Mouse (Mus musculus) hindbrain, embryonic 10.5 days (tissue): ENCODE measurements at regions not wholly inside any gene's neighbourhood (a gene's known extent, or its start where the extent isn't known, plus 50 kb on each side); places are given as distances from the start of the nearest gene placed in this dataset.

Experiments
- DNase-seq: peaks from one replicate; pipeline ENCODE4 v3.0.0-alpha.2; 2017; ENCODE audit warnings: low spot score
- H3K27ac ChIP-seq: fragments of 300-500 bp; sonication (generic); 2 replicates; pipeline ENCODE4 v1.5.1; 2016; ENCODE audit warnings: mild to moderate bottlenecking, moderate library complexity
- H3K27me3 ChIP-seq: fragments of 300-500 bp; sonication (generic); 2 replicates; pipeline ENCODE4 v1.6.1; 2016; ENCODE audit warnings: mild to moderate bottlenecking; ENCODE audit not compliant: poor library complexity, insufficient read depth, severe bottlenecking
- H3K36me3 ChIP-seq: fragments of 300-500 bp; sonication (generic); 2 replicates; pipeline ENCODE4 v1.6.1; 2016; ENCODE audit warnings: mild to moderate bottlenecking, moderate library complexity
- H3K4me1 ChIP-seq: fragments of 300-500 bp; sonication (generic); replicated peaks from 2 replicates; pipeline ENCODE4 v1.6.1; 2016; ENCODE audit warnings: mild to moderate bottlenecking
- H3K4me3 ChIP-seq: fragments of 300-500 bp; sonication (generic); 2 replicates; pipeline ENCODE4 v1.5.1; 2016; ENCODE audit warnings: mild to moderate bottlenecking, moderate library complexity
- H3K9me3 ChIP-seq: fragments of 300-500 bp; sonication (generic); 2 replicates; pipeline ENCODE4 v1.6.1; 2016; ENCODE audit warnings: mild to moderate bottlenecking, moderate library complexity
- WGBS: fragments of 180-500 bp; shearing (Covaris S2); methylation state at CpG from one replicate; pipeline ENCODE4 v1.1.7; 2016; 5-methylcytosine and 5-hydroxymethylcytosine counted together

DNA sequence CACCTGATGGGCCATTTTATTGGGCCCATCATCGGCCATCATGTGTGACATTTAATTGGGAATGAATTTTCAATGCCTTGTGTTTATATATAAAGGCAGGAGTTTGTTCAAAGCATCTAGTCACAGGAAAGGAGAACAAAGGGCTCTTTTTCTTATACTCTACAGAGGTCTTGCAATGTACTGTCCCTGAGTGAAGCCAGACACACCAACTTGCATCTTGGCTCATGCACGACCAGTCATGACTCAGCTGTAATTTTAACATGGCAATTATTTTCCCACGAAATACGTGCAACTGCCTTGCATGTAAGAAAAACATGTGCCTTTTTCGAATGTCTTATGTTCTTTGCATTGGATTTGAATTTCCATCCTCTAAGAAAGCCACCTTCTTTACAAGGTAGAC is 205.6 kb upstream of the Pcsk2 start:
- WGBS: 81% methylated on average over 5 of the region's 5 CpGs
- Histone ChIP-seq H3K9me3 (no peaks in the 10 kb centered on the region), H3K4me3 (no peak overlapping the region), H3K36me3 (no peaks in the 10 kb centered on the region), H3K27ac (no peak overlapping the region), H3K27me3 (no peaks in the 10 kb centered on the region), H3K4me1 (no peaks in the 10 kb centered on the region)
- DNase-seq: no peak

GRCm38 (mm10) chr2:143364193-143364592 is 181.8 kb upstream of the Pcsk2 start:
- Histone ChIP-seq H3K4me1 (no peaks in the 10 kb centered on the region), H3K27me3 (no peaks in the 10 kb centered on the region), H3K36me3 (no peaks in the 10 kb centered on the region), H3K4me3 (no peak overlapping the region), H3K9me3 (no peaks in the 10 kb centered on the region), H3K27ac (no peak overlapping the region)
- WGBS: 91% methylated on average over 6 of the region's 6 CpGs
- DNase-seq: no peak

GRCm38 (mm10) chr2:143365976-143366375 is 180.0 kb upstream of the Pcsk2 start:
- H3K27me3 ChIP-seq: no peaks in the 10 kb centered on the region
- H3K4me3 ChIP-seq: no peak overlapping the region
- no peak for DNase-seq
- H3K4me1 ChIP-seq: no peaks in the 10 kb centered on the region
- 93% methylated on average over 5 of the region's 5 CpGs for WGBS
- no peaks in the 10 kb centered on the region for H3K36me3 ChIP-seq
- H3K9me3 ChIP-seq: no peaks in the 10 kb centered on the region
- H3K27ac ChIP-seq: no peak overlapping the region
